Mouse (Mus musculus) brain, embryonic 18.5 days (tissue): ENCODE data around the gene Zfp113.

ENCODE experiments used
- DNase-seq: peaks from one replicate; pipeline ENCODE4 v3.0.0-alpha.2; 2012; ENCODE audit warnings: low read depth, low spot score

Zfp113 gene

DNA sequence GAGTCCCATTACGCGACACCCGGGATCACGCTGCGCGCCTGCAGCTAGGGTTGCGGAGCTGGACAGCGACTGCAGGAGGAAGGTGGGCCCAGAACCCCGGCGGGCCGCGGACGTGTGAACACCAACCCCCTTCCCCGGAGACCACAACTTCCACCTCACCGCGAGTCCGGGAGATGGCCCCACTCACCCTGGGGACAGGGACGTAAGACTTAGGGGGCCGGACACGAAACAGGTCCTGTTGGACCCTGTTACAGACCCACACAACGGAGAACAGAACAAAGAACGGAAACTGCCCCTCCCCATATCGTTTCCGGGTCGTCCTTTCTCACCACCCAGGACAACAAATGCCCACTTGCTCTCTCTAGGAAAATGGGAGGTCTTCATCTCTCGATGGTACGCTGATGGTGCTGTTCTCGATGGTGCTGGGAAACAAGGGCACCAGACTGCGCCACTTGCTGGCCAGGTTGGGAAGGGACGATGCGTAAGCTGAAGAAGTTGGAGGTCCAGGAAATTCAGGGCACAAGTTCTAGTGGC lies at the start of gene Zfp113:
Gene Zfp113, minus strand, starts transcription at position 302 of the 534 bp plus-strand sequence.
- DNase-seq = peak; percentile 95

DNA sequence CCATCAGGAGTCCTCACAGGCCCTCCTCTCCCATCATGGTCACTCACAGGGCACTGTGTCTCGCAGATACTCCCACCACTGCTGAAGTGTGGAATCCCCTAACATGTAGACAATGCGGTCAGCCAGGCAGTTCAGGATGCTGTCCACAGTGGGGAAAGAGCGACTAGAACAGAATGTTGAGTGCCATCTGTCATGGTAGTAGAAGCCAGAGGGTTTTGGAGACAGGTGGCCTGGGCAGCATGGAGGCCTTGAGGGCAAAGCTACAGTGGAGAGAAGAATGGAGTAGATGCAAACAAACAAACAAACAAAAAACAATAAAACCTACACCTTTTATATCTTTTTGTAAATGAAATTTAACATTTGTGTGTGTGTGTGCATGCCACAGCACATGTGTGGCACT lies 46.5 kb upstream of the Zfp113 start:
- DNase-seq = no peak

DNA sequence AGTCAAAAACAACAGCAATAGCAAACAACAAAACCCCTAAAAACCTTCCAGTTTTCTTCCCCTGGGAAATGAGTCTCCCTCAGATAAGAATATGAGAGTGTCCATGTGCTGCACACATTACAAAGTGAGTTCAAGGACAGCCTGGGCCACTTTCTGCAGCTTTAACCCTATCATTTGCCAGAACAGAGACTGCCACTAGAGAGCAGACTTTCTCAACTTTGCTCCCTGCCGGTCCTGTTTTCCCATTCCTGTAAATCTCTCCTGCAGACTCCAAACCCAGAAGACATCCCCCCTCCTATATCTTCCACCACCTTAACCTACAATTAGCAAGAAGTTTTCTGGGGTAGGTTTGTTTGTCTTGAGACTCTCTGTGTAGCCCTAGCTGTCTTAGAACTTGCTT lies 44.0 kb upstream of the Zfp113 start:
- no peak for DNase-seq

DNA sequence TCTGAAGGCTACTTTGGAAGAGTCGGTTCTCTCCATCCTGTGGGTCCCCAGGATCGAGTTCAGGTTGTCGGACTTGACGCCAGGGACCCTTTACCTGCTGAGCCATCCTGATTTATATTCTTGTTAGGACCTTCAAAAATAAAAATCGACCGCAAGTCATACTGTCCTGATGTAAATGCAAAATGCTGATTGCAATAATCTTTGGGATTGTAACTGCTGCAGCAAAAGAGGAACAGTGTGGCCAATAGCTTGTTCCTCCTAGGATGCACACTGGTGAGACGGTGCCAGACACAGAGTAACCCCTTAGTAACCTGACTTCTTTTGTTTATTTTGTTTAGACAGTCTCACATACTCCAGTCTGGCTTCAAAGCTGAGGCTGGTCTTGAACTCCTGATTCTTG lies 39.9 kb upstream of the Zfp113 start:
- no peak for DNase-seq

DNA sequence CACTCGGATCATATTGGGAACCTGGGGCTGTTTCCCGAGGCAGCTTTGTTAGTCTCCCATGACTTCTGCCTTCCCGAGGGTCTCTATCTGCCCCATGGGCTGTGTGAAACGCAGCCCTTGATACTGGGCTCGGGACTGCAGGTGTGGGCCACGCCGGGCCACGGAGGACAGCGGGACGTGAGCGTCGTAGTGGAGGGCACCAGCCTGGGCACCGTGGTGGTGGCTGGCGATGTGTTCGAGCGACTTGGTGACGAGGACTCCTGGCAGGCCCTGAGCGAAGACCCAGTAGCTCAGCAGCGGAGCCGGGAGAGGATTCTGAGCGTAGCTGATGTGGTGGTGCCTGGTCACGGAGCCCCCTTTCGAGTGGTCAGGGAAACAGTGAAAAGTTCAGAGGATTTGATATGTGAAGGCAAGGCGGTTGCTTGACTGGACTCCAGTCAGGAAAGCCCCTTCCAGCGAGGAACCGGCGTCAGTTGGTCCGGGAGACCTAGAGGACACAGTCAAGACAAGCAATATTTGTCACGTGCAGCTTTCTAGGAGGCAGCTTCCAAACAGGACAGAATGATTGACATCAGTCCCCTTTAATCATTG lies 39.3 kb upstream of the Zfp113 start:
- no peak for DNase-seq

DNA sequence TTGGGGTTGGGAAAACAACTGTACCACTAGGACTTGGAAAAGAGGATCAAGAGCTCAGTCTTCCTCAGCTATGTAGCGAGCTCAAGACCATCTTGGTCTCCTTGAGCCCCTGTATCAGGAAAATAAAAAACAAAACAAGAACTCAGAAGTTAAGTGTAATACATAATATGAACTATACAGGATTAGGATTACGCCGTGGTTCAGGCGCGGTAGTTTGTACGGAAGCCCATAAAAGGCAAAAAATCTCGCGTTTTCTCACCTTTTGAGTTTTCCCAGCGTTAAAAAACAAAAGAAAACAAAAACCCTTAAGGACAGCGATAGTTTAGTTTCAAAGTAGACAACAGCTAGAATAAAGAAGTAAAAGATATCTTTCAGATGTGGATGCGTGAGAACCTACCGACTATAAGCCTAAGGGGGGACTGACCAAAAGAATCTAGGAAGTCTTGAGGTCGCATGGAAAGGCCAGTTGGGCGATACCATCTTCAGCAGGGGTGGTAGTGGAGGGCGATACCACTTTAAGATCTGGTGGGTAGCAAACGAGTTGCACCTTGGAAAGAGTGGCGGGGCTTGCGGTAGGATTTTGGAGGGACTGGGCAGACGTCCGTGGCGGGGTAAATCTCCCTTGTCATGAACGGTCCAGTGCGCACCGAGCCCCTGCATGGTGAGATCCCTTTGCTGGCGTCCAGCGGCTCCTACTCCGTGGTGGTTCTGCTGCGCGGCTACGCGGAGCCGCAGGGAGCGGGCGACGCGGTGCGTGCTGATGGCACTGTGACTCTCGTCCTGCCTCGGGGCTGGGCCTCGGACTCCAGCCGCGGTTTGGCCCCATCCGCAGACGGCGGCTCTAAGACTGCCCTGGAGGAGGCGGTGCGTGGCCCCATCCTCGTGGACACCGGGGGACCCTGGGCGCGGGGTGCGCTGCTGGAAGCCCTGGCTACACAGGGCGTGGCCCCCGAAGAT lies 38.5 kb upstream of the Zfp113 start, which contains the start of gene Mblac1:
Gene Mblac1, plus strand, starts transcription at position 544 of the 957 bp plus-strand sequence.
- peak; percentile 71 for DNase-seq

DNA sequence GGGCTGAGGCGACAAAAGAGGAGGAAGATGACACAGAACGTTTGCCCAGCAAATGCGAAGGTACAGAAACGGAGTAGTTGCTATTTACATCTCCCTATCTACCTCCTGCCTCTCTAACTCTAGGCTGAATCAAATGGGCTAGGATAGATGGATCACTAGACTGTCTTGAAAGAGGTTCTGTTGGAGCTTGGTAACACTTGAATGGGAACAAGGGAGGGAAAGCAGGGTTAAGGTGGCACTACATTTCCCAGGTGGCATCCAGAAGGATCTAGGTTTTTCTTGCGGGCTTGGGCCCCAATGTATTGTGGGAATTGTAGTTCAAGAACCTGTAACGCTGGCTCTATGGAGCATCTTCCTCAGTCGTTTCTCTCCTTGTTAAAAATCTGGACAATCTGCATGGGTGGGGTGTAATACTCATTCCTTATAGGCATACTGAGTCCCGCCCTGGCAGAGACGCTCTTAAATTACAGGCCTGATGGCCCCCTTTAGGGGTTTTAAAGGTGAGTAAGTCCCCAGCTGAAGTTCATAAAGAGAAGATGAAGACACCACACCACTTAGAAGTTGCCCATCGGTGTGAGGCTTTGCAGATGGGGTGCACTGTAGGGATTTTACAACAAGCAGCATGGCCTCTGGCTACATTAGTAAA lies 32.2 kb upstream of the Zfp113 start:
- peak; percentile 78 for DNase-seq

DNA sequence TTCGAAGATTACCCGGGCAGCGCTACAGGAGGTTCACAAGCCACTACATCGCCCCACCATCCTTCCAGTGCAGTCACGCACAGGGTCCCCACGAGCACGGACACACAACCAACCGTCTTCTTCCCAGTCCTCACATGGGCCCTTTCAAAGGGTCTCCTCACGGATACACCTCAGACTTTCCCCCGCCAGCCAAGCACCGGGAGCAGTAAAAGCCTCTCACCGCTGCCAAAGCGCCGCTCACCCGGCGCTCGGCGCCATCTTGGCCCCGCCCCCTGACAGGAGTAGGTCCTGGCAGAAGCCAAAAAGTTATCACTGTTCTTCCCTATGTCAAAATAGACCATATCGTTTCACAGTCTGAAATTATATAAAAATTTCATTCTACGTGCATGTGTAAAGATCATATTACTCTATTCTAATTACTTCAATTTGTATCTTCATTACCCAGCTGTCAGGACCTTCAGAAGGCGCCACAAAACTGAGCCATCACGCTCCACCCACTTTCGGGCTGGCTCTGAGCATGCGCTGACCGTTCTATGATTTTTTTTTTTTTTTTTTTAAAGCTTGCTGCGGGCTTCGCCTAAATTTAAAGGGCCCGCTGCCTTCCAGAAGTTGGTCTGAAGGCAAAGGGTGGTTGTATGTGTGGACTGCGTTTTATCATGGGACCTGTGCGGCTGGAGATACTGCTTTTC lies 31.6 kb upstream of the Zfp113 start, which contains the start of the genes Taf6 and Cnpy4:
Gene Taf6, minus strand, starts transcription at position 502 of the 689 bp plus-strand sequence.
Gene Cnpy4, plus strand, starts transcription at position 536 of the 689 bp plus-strand sequence.
- peak; percentile 85 for DNase-seq

DNA sequence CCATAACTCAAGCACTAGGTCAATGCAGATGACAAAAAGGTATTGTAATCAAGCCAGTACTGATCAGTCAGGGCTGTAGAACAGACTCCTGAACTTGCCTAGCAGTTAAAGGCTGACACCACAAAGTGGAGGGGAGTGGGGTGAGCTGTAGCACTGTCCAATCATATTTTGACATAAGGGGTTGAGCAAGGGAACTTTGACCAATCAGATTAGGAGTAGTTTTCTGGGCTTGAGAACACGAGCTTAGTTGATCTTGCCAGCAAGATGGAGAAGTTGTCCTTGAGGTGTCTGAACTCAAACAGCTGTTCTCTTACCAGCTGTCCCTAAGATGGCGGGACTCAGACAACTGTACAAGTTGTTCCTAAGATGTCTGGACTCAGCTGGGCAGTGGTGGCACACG lies 17.7 kb upstream of the Zfp113 start:
- no peak for DNase-seq

DNA sequence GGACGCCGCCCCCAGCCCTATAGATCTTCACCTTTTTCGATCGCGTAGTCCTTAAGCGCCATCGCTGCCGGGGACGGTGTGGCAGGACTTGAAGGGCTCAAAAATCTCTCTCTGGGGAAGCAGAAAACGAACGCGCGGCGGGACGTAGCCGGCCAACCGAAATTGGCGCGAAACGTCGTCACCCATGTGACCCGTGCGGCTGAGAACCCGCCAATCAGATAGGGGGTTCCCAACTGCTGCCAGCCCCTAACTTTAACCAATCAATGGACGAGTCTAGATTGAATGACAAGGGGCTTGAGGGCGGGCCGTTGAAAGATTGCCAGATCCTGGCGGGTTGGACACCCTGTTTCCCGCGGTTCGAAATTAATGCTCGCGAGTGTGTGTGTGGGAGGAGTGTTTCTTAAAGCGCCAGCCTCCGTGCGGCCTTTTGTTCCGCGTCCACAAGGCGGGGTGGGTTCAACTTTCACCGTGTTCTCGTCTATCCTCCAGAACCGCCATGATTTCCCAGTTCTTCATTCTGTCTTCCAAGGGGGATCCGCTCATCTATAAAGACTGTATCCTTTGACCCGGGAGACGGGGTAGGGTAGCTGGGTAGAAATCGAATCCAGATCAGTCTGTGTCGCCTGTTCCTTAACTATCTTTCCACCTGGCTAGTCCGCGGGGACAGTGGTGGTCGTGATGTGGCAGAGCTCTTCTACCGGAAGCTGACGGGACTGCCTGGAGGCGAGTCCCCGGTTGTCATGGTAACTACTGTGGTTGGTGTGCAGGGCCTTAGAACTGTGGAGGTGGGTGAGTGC lies 16.3 kb upstream of the Zfp113 start, which contains the start of the genes Ap4m1 and Mcm7:
Gene Ap4m1, plus strand, starts transcription at position 308 of the 797 bp plus-strand sequence.
Gene Mcm7, minus strand, starts transcription at position 728 of the 797 bp plus-strand sequence.
- DNase-seq = peak; percentile 97

DNA sequence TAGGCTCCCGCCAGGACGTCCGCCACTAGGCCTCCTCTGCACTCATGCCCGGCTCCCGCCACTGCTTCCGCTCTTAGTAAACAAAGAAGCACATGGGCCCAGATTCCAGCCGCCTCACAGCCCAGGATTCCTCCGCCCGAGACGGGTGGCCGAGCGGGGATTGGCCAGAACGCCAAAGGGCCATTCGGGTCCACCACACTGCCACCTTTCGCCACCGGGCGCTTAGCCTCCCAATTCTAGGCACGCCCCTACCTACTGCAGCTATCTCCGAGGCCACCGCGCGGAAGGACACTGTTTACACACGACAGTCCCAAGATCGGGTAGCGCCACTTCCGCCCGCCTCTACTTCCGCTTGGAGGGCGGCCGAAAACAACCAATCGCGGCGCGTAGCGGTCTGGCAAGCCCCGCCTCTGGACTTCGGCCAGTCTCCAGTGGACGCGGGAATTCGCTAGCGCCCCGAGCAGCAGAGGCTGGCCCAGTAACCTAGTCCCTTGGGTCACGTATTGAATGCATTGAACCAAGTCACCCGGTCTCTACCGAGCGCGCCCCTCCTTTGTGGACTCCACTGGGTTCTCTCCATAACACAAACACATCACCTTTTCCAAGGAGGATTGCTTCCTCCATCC lies 15.5 kb upstream of the Zfp113 start:
- peak; percentile 90 for DNase-seq

DNA sequence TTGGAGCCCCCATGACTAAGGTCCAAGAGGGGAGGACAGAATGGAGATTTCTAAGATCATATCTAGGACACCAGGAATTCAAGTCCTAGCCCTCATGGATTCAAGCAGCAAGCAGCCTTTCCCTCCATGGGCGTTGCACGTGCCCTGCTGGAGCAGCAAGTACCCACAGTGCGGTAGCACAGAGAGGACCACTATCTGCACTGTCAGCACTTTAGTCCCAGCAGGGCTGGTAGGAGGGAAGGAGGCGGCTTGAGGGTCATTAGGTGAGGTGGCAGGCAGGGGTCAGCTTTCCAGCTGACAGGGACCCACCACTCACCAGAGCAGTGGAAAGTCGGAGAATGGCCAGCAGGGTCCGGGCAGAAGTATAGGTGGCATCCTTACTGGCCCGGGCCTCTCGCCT lies 10.1 kb upstream of the Zfp113 start:
- no peak for DNase-seq

DNA sequence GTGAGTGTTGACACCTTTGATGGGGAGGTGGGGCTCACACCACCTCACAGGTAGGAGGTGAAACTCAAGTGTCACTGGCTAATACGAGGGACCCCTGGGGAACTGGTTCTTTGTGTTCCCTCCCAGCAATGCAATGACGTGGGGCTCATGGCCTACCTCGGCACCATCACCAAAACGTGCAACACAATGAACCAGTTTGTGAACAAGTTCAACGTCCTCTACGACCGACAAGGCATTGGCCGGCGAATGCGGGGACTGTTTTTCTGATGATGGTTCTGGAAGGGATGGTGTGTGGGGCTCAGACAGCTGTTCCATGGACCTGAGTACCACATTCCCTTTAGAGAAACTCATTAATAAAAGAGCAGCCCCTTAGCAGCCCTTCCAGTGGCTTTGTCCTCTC lies 8.1 kb upstream of the Zfp113 start:
- no peak for DNase-seq

DNA sequence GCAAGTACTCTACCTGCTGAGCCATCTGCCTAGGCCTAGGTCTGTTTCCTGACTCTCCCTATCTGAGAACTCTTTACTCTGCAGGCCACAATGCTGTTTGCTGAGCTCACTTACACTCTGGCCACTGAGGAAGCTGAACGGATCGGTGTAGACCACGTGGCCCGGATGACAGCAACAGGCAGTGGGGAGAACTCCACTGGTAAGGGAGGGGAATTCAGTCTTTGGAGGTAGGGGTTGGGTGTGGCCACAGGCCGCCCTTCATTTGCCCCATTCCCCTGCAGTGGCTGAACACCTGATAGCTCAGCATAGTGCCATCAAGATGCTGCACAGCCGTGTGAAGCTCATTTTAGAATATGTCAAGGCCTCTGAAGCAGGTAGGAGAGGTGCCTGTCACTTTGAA lies 7.5 kb upstream of the Zfp113 start:
- DNase-seq = no peak

DNA sequence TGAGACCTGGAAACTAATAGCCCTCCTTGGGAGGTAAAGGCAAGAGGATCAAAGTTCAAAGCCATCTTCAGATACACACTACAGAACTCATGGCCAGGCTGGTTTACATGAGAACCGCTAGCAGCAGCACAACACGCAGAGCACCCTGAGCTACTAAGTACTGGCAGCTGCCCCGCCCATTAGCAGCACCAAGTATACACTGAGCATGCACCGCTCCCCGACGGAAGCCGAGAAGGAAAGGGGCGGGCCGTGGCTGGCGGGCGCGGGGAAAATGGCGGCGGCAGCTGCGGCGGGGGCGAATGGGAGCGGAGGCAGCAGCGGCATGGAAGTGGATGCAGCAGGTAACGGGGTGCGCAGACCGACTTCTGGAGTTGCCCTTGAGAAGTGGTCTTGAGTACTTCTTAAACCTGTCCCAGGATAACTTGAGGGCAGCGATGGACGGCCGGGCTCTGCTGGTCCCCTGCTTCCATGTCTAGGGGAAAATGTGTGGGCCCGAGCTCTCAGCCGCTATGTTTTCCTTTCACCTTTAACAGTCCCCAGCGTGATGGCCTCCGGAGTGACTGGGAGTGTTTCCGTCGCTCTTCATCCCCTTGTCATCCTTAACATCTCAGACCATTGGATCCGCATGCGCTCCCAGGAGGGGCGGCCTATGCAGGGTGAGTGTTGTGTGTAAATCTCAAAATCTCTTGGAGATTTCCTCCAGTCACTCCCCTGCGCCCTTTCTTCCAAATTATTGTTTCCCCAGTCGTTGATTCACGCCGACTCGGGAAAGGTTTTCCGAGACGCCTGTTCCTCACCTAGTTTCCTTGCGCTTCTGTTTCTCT lies 5.5 kb upstream of the Zfp113 start, which contains the start of gene Cops6:
Gene Cops6, plus strand, starts transcription at position 230 of the 824 bp plus-strand sequence.
- DNase-seq = peak; percentile 85

DNA sequence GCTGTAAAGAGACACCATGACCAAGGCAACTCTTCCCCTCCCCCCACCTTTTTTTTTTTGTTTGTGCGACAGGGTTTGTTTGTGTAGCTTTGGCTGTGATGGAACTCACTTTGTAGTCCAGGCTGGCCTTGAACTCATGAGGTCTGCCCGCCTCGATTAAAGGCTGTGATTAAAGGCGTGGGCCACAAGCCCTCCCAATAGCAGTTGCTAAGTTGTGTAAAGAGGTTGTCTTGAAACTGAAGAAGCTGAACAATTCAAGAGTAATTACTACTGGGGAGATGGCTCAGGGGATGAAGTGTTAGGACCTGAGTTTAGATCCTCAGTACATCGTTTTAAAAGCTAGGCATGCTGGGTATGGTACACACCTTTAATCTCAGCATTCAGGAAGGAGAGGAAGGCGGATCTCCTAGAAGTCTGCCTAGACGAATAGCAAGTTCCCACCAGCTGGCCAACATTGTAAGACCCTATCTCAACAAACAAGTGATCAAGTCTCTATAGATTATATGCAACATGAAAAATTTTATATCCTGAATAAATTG lies 4.7 kb upstream of the Zfp113 start:
- DNase-seq = no peak

DNA sequence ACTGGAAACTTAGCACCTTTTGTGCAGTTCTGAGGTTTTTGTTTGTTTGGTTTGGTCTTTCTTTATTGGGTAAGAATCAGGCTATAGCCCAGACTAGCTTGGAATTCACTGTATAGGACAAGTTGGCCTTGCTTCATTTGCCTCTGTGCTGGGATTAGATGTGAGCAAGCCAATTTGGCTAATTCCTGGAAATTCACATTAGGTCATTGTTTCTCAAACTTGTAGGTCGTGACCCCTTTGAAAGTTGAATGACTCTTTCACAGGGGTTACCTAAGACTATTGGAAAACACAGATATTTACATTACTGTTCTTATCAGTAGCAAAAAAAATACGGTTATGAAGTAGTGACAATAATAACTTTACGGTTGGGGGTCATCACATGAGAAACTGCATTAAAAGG lies 1.2 kb downstream of the Zfp113 start:
- no peak for DNase-seq

DNA sequence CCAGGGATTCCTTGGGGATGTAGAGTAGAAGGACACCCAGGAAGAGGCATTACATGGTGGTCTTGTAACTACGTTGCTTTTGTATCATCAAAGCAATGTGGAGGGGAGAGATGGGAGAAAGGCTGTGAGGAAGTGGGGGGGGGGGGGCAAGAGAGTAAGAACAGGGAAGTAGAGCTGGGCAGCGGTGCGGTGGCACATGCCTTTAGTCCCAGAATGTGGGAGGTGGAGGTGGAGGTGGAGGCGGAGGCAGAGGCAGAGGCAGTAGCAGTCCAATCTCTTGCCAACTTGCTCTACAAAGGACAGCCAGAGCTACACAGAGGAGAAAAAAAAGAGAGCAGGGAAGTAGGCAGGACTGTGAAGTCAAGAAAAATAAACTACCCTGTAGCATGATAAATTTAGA lies 17.0 kb downstream of the Zfp113 start:
- DNase-seq = no peak
